Mouse (Mus musculus): ENCODE measurements at regions not wholly inside any gene's neighbourhood (a gene's known extent, or its start where the extent isn't known, plus 50 kb on each side); places are given as distances from the start of the nearest gene placed in this dataset.

DNA sequence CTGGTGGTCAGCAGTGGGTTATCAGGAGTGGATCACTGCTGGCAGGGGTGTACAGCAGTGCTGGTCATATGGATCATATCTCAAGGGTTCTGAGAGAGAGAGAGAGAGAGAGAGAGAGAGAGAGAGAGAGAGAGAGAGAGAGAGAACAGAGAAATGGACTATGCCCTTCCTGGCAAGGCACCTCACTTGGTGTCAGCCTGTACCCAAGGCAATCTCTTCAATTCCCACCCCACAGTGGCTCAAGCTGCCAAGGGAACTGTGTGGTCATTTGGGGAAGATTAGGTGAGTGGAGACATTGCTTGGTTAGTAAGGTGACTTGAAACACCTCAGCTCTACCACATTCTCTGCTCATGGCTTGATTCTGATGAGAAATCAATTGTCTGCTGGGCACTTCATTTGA, 80.8 kb upstream of the Agap1 start:
- H3K4me3 ChIP-seq (ENCODE audit: low read depth, low read length): no peak overlapping the region
- no peaks in the 10 kb centered on the region for H3K36me3 ChIP-seq (ENCODE audit: insufficient read depth)
- H3K27ac ChIP-seq (ENCODE audit: low read depth): no peak overlapping the region
- TF ChIP-seq CTCF (IDR thresholded peaks at IDR 0.05; ENCODE audit: low read depth): no peak
- H3K9me3 ChIP-seq (ENCODE audit: low read depth, low read length): no peaks in the 10 kb centered on the region
- ATAC-seq (ENCODE audit: insufficient read depth): no peak
- H3K4me2 ChIP-seq: no peak overlapping the region
- H3K9ac ChIP-seq: no peak overlapping the region
- no peaks in the 10 kb centered on the region for H3K27me3 ChIP-seq (ENCODE audit: insufficient read depth, low read length)
- no peak for DNase-seq
- H3K4me1 ChIP-seq (ENCODE audit: insufficient read depth): no peaks in the 10 kb centered on the region

- 86% methylated on average over 2 of the region's 2 CpGs for WGBS
- H3K9ac ChIP-seq: no peak overlapping the region
- no peak for DNase-seq
- no peak overlapping the region for H3K4me2 ChIP-seq
- no peaks in the 10 kb centered on the region for H3K9me3 ChIP-seq (ENCODE audit: low read depth, low read length)
- H3K4me1 ChIP-seq (ENCODE audit: insufficient read depth): no peaks in the 10 kb centered on the region
- H3K4me3 ChIP-seq (ENCODE audit: low read depth, low read length): no peak overlapping the region
- no peak overlapping the region for H3K27ac ChIP-seq (ENCODE audit: low read depth)
- TF ChIP-seq CTCF (IDR thresholded peaks at IDR 0.05; ENCODE audit: low read depth): no peak
- no peak for ATAC-seq (ENCODE audit: insufficient read depth)
- no peaks in the 10 kb centered on the region for H3K36me3 ChIP-seq (ENCODE audit: insufficient read depth)
- no peaks in the 10 kb centered on the region for H3K27me3 ChIP-seq (ENCODE audit: insufficient read depth, low read length)
These were observed 80.3 kb upstream of the Agap1 start for GRCm38 (mm10) chr1:89374271-89374670.

DNA sequence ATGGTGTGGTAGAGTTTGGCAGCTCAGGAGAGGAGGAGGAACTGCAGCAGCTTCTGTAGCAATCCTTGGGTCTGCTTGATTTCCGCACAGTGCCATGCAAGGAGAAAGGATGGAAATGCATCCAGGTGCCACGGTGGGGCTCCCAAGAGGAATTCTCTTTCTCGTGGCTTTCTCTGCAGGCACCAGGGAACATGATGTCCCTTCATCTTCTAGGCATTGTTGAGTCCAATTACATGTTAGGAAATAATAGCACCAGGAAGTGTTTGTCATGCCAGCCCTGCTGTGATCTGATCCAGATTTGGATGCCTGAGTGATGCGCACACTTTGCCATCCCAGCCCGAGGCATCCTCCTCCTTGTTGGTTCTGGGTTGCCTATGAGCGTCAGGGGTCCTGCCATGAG, 72.6 kb upstream of the Agap1 start:
- DNase-seq (no peak), ATAC-seq (ENCODE audit: insufficient read depth) (no peak)
- no peaks in the 10 kb centered on the region for H3K9me3 ChIP-seq (ENCODE audit: low read depth, low read length)
- no peak overlapping the region for H3K4me3 ChIP-seq (ENCODE audit: low read depth, low read length)
- H3K9ac ChIP-seq: no peak overlapping the region
- no peaks in the 10 kb centered on the region for H3K4me1 ChIP-seq (ENCODE audit: insufficient read depth)
- no peak for TF ChIP-seq CTCF (IDR thresholded peaks at IDR 0.05; ENCODE audit: low read depth)
- WGBS: 83% methylated on average over 6 of the region's 6 CpGs
- no peaks in the 10 kb centered on the region for H3K36me3 ChIP-seq (ENCODE audit: insufficient read depth)
- H3K4me2 ChIP-seq: no peak overlapping the region
- H3K27me3 ChIP-seq (ENCODE audit: insufficient read depth, low read length): no peaks in the 10 kb centered on the region
- no peak overlapping the region for H3K27ac ChIP-seq (ENCODE audit: low read depth)

DNA sequence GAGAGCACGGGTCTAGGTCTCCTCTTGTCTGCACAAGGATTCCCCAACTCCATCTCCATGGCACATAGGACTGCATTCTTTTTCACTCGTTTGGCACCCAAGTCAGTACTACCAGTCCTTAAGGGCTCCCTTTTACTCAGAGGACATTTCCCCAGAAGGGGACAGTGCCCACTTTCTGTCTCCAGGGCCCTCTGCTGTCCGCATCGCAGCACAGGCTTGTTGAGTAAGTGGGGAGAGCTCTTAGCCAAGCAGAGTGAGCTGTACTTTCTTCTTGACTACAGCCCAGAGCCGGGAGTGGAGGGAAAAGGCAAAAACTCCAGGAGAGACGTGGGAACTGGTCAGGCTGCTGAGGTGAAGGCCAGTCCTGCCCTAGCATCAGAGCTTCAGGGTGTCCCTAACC, 69.5 kb upstream of the Agap1 start:
- Histone ChIP-seq H3K27me3 (ENCODE audit: insufficient read depth, low read length) (no peaks in the 10 kb centered on the region), H3K4me3 (ENCODE audit: low read depth, low read length) (no peak overlapping the region), H3K9ac (no peak overlapping the region), H3K4me1 (ENCODE audit: insufficient read depth) (no peaks in the 10 kb centered on the region), H3K9me3 (ENCODE audit: low read depth, low read length) (no peaks in the 10 kb centered on the region), H3K27ac (ENCODE audit: low read depth) (no peak overlapping the region), H3K4me2 (no peak overlapping the region), H3K36me3 (ENCODE audit: insufficient read depth) (no peaks in the 10 kb centered on the region)
- WGBS: 49% methylated on average over 6 of the region's 6 CpGs
- DNase-seq: no peak
- no peak for TF ChIP-seq CTCF (IDR thresholded peaks at IDR 0.05; ENCODE audit: low read depth)
- no peak for ATAC-seq (ENCODE audit: insufficient read depth)

GRCm38 (mm10) chr1:89392711-89393110, 61.9 kb upstream of the Agap1 start:
- Histone ChIP-seq H3K36me3 (ENCODE audit: insufficient read depth) (no peaks in the 10 kb centered on the region), H3K9me3 (ENCODE audit: low read depth, low read length) (no peaks in the 10 kb centered on the region), H3K4me3 (ENCODE audit: low read depth, low read length) (no peak overlapping the region), H3K27ac (ENCODE audit: low read depth) (no peak overlapping the region), H3K27me3 (ENCODE audit: insufficient read depth, low read length) (no peaks in the 10 kb centered on the region), H3K9ac (no peak overlapping the region), H3K4me1 (ENCODE audit: insufficient read depth) (no peaks in the 10 kb centered on the region), H3K4me2 (no peak overlapping the region)
- no peak for DNase-seq
- no peak for ATAC-seq (ENCODE audit: insufficient read depth)
- 67% methylated on average over 4 of the region's 4 CpGs for WGBS
- TF ChIP-seq CTCF (IDR thresholded peaks at IDR 0.05; ENCODE audit: low read depth): no peak

GRCm38 (mm10) chr1:89394471-89394870, 60.1 kb upstream of the Agap1 start:
- Histone ChIP-seq H3K4me3 (ENCODE audit: low read depth, low read length) (no peak overlapping the region), H3K9ac (no peak overlapping the region), H3K4me2 (no peak overlapping the region), H3K27me3 (ENCODE audit: insufficient read depth, low read length) (no peaks in the 10 kb centered on the region), H3K36me3 (ENCODE audit: insufficient read depth) (no peaks in the 10 kb centered on the region), H3K4me1 (ENCODE audit: insufficient read depth) (no peaks in the 10 kb centered on the region), H3K27ac (ENCODE audit: low read depth) (no peak overlapping the region), H3K9me3 (ENCODE audit: low read depth, low read length) (no peaks in the 10 kb centered on the region)
- ATAC-seq (ENCODE audit: insufficient read depth) (no peak), DNase-seq (peak; percentile 12)
- no peak for TF ChIP-seq CTCF (IDR thresholded peaks at IDR 0.05; ENCODE audit: low read depth)
- 53% methylated on average over 7 of the region's 7 CpGs for WGBS

GRCm38 (mm10) chr1:89400734-89401202, 53.8 kb upstream of the Agap1 start:
- no peaks in the 10 kb centered on the region for H3K36me3 ChIP-seq (ENCODE audit: insufficient read depth)
- DNase-seq (peak; percentile 17), ATAC-seq (ENCODE audit: insufficient read depth) (0 out of 2 replicates have a peak, but pooled peaks have one; percentile 31)
- no peaks in the 10 kb centered on the region; the same call in 1 of the 2 replicates for H3K9me3 ChIP-seq (ENCODE audit: low read depth, low read length)
- H3K27ac ChIP-seq (ENCODE audit: low read depth): no peak overlapping the region
- TF ChIP-seq CTCF (IDR thresholded peaks at IDR 0.05; ENCODE audit: low read depth): no peak
- no peak overlapping the region for H3K9ac ChIP-seq
- H3K27me3 ChIP-seq (ENCODE audit: insufficient read depth, low read length): no peaks in the 10 kb centered on the region
- no peaks in the 10 kb centered on the region for H3K4me1 ChIP-seq (ENCODE audit: insufficient read depth)
- 64% methylated on average over 10 of the region's 10 CpGs for WGBS
- no peak overlapping the region for H3K4me3 ChIP-seq (ENCODE audit: low read depth, low read length)
- H3K4me2 ChIP-seq: no peak overlapping the region

Data from lung, embryonic 14.5 days (tissue).